Mouse (Mus musculus) T-helper 2 cell (primary cell): ENCODE data around the gene Vmn2r56.
"Not testable (repeated sequence)": the region's sequence is repeated elsewhere in the genome, so short reads cannot be mapped to it uniquely, and the experiment has no call there.

Source experiments
- in situ Hi-C: fragments of 300-600 bp; cut with MboI, MseI; formaldehyde crosslinking; loops from one replicate; pipeline ENCODE4 v1.15.1; 2025; ENCODE audit warnings: high pct_unique_total_duplicates

The Vmn2r56 gene

GRCm38 (mm10) chr7:12734904-12735303 lies at the start of gene Vmn2r56:
Gene Vmn2r56, minus strand, starts transcription at chr7:12735004.
- in situ Hi-C loops, result no loop called here

- in situ Hi-C loops, result no loop called here
Observed at GRCm38 (mm10) chr7:12780151-12780830, 45.5 kb upstream of the Vmn2r56 start.

DNA sequence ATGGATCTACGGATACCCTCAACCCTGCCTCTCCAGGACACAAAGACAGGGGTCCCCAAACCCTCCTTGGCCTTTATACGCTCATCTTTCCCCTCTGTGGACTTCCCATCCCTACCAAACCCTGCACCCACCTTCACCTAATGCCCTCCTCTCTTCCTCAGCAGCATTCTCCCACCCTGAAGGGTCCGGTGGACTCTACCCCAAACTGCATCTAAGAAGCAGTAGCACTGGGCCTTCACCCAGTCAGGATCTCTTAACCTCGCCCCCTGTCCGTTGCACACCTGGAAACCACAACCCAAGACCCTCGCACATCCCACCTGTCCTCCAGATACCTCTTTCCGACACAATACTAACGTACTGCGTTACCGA lies 45.0 kb upstream of the Vmn2r56 start:
- in situ Hi-C loops, result no loop called here

DNA sequence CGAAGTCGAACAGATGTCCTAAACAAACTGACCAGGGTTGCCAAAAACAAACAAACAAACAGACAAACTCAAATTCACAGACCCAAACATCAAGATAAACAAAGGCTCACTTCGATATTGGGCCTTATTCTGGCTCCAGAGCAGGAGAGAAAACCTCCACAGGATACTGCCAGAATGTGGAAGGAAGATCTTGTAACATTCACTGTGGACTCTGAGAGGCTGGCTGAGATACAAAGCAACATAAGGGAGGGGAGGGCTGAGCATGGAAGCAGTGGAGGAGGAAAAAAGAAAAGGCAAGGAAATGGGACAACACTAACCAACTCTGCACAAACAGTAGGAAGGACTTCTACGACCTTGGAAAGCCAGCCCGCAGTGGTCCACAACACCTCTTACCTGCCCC lies 44.3 kb upstream of the Vmn2r56 start:
- in situ Hi-C loops, result no loop called here

DNA sequence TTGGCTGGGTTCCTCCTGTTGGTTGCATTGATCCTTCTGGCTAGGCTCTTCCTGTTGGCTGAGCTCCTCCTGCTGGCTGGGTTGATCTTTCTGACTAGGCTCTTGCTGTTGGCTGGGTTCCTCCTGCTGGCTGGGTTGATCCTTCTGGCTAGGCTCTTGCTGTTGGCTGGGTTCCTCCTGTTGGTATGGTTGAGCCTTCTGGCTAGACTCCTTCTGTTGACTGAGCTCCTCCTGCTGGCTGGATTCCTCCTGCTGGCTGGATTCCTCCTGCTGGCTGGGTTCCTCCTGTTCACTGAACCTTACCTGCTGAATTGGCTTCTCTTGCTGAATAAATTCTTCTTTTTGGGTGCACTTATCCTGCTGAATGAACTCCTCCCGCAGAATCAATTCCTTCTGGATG lies 39.8 kb upstream of the Vmn2r56 start:
- in situ Hi-C loops, result no loop called here

GRCm38 (mm10) chr7:12774111-12774510 lies 39.3 kb upstream of the Vmn2r56 start:
- in situ Hi-C loops, result no loop called here

DNA sequence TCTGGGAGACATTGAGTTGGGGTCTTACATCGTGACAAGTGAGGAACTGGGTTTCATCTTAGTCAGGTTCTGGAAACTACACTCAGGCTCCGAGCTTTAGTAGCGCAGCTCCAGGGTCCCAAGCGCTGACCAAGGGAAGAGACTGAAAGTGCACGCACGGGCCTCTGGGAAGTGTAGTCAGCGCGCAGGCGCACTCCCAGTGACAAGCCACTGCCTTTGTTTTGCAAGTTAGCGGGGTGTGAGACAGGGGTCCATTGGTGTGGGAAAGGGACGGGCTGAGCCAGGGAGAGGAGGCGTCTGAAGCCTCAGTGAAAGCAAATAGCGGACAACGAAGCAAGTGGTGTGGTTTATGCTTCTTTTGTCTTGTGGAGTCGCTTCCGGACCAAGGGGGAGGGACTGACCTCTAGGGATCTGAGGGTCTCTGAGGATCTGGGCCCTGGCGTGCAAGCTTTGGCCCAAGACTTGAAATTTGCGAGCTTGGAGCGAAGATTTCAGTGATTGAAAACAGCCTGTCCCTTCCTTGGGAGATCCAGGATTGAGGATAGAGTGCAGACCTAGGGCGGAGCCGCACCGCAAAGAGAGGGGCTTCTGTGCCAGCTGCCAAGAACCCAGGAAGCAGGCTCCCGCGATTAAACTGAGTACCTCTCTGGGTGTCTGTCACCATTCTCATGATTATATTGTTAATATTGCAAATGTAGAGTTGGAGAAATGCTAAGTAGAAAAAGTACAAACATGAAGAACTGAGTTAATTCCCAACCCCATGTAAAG lies 14.8 kb upstream of the Vmn2r56 start:
- in situ Hi-C loops, result no loop called here

DNA sequence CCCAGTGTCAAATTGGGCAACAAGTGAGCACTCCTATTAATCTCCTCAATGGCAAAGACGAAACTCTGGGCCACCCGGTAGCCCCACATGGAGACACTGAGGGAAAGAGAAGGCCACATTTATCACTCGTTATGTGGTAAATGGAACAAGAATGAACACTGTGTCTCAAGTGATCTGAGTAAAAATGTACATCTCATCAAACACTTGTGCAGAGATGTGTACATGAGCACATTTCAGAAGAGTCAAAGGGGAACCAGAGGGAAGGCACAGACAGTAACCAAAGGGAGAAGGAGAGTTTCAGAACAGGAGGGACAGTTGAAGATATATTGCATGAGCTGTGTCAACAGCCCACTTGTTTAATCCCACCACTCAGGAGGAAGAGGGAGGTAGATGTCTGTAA lies 49.9 kb downstream of the Vmn2r56 start, which contains the start of gene Vmn2r55:
Gene Vmn2r55 (minus strand): TSS at position 101 of the 400 bp plus-strand sequence.
- in situ Hi-C loops, result loop anchor here (5.0 kb wide), 1 partner anchor 48 kb away; no protein-coding TSS in a partner anchor

DNA sequence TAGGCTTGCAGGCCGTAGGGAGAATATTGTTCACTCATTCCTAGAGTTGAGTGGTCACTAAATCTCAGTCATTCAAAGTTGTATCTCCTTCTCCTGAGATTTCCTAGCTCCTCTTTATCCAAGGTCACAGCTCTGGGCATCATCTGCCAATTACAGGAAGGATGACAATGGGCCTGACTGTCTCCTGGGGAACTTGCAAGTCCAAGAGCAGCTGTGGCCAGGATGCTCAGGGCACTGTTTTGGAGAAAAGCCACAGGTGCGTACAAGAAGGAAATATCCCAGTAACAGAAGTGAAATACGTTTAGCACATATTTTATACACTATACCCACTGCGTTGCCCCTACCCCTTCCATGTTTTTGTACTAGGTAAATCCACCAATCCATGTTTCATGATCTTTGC lies 94.6 kb downstream of the Vmn2r56 start, which contains the start of gene Vmn2r54:
Gene Vmn2r54 (minus strand): TSS at position 101 of the 400 bp plus-strand sequence.
- in situ Hi-C loops, result not testable (repeated sequence)
